Mouse (Mus musculus) skeletal muscle tissue, adult 2 months (tissue): ENCODE data around the gene Phf10.
"Not testable (repeated sequence)": the region's sequence is repeated elsewhere in the genome, so short reads cannot be mapped to it uniquely, and the experiment has no call there.

ENCODE experiments used
- DNase-seq: peaks from one replicate; pipeline ENCODE4 v3.0.0-alpha.2; 2012; ENCODE audit warnings: low read depth, low spot score

Gene Phf10

DNA sequence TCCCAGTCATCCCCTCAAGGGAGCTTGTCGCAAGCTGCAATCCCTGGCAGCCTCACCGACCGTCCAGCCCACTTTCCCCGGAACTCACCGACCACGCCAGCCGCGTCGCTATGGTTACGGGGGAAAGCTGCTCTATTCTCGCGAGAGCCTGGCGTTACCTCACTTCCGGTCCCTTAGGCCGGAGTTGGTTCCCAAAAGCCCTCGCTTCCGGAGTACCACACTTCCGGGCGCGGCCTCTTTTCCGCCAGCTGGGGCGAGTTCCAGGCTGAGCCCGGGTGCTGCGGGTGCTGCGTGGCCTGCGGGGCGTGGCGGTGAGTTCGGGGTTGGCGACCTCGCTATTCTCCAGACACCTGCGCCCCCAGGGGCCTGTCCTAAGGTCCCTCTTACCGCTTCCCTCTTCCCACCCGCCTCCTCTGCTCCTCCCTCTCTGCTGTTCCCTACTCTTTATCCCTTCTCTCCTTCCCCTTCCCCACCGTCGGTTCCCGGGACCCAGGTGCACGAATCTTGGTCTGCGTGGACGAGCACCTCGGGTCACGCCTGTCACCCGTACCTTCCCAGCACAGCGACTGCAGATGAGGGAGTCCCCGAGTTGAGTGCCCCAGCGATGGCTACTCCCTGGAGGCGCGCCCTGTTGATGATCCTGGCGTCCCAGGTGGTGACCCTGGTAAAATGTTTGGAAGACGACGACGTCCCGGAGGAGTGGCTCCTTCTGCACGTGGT, 17.9 kb downstream of the Phf10 start, which contains the start of the genes Wdr27 and 1600012H06Rik:
Gene Wdr27, minus strand, starts transcription at position 150 of the 720 bp plus-strand sequence.
Gene 1600012H06Rik, plus strand, starts transcription at position 176 of the 720 bp plus-strand sequence.
- peak; percentile 98 for DNase-seq

DNA sequence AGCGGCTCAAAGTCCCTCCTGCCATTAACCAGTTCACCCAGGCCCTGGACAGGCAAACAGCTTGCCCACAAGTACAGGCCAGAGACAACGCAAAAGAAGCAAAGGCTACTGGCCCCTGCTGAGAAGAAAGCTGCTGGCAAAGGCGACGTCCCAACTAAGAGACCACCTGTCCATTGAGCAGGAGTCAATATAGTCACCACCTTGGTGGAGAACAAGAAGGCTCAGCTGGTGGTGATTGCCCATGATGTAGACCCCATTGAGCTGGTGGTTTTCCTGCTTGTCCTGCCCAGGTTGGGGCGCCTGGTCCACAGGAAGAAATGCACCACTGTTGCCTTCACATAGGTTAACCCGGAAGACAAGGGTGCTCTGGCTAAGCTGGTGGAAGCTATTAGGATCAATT, 18.9 kb downstream of the Phf10 start:
- DNase-seq, result not testable (repeated sequence)

DNA sequence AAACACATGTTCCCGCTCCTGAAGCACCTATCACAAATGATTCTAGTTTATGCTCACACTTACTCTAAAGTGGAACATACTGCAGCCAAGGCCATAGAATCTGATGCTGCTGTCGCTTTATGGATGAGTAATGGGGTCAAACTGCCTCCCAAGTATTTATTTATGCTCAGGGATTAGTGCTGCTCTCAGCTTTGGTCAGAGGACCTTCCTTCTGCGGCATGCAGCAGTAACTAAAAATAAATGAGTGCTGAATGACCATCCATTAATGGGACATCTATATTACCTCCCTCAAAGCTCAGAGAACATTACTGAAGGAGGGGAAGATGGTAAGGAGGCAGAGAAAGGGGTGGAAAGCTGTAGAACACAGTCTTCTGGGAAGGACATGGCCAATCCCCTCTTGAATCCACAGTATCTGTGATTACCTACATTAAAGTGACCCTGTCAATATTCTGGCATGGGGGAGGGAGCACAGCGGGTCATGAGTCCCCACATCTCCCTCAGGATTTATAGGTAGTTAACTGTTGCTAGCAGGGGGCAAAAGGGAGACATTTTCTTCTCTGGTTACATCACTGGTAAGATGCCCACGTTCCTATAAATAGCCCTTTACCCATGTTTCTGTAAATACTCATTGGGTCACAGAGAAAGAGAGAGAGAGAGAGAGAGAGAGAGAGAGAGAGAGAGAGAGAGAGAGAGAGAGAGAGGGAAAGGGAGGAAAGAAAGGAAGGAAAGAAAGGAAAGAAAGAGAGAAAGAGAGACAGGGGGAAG, 25.1 kb downstream of the Phf10 start:
- DNase-seq, result peak; percentile 65

DNA sequence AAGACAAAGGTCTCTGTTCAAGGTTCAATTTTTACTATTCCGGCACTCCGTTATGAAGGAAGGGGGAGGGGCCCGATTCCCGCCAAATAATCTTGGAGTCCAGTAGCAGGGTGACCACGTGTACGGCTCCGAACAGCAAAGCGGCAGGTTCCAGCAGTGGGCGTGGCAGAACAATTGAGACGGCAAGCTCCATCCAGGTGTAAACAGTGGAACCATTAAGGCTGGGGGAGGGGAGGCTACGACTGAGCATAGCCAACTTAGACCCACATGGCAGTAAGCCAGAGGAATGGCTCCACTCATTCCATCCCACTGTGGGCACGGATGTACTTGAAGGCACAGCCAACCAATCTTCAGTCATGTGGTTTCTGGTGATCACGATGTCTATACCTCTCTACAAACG, 25.8 kb downstream of the Phf10 start:
- DNase-seq, result not testable (repeated sequence)

DNA sequence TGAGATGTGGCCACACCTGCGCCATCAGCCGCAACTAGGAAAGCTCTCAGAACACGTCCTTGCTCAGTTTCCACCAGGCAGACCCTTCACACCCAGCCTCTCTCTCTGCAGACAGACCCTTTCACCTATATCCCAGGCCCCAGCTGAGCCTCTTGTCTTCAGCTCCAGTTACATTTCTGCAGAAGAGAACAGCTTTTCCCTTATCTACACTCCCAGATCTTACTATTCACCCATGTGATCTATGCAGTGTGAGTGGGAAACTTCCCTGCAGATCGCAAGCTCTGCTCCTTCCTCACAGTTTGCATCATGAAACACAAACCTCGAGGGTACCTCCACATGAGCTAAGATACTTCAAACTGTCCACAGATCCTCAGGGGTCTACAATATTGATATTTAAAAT, 29.6 kb downstream of the Phf10 start:
- no peak for DNase-seq

DNA sequence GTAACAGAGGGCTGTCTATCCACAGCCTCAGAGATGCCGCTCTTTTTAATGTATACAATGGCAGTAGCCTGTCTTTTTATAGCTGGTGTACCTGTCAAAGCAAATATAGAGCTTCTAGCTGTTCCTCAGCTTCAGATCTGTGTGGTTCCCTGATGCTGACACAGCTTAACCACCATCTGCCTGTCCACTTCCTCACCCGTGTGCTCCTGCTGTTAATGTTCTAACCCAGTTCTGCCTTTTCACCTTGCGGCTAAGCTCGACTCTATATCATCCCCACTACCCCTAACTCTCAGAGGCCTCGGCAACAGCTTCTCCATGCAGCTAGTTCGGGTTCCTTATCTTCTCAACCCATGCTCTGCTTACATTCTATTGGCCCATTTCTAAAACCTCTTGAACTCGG, 30.4 kb downstream of the Phf10 start:
- no peak for DNase-seq

DNA sequence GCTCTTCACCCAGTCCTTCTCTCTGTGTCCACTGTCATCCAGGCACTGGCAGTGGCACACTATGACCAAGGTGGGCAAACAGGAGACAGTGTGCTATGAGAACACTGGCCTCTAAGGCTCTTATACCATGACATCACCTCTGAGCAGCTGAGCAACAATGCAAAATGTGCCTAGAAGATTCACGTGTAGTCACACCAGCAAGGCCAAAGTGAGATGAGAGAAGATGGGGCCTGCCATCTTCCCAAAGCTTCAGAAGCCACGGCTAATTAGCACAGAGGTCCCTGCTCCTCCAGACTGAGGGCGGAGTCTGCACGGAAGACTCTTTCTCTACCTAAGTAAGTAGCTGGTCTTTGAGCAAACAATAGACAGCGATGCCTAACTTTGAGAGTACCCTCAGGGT, 32.4 kb downstream of the Phf10 start:
- DNase-seq, result no peak

DNA sequence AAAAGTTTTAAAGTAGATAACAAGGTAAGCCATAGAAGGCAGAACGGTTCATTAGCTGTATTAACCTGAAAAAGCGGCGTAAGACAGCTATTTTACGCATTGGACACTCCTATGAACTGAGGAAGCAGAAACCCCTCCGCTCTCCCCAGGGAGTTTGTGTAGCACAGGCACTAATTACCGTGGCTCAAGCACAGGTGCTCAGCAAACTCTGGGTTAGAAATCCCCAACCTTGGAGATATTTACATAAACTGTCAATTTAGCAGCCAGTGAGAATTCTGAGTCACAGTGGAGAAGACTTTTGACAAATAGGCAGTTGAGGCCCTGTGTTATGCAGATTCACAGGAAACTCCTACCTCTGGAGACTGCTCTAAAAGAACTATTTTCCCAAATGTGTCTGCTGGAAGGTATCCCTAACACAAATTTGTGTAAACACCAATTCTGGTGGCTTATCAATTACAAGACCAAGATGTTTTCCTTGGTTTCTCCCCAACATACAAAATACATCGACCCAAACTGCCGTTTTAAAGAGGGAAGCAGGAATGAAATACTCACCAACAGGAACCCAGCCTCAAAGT, 33.3 kb downstream of the Phf10 start:
- no peak for DNase-seq

DNA sequence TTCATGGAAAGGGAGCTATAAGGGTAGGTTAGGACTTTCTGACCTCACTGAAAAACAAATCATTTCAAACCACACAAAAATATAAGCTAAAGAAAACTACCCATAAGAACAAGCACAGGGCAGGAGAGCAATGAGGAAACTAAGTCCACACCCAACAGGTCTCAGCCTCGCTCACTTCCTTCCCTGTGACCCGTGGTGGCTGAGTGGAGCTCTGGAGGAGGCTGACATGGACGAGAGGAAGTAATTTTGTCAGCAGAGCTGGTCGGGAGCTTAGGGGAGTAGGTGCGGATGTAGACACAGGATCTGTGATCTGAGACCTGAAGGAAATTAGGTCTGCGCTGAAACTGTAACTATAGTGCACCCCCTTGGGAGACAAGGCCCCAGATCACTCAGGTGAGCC, 39.5 kb downstream of the Phf10 start:
- no peak for DNase-seq

DNA sequence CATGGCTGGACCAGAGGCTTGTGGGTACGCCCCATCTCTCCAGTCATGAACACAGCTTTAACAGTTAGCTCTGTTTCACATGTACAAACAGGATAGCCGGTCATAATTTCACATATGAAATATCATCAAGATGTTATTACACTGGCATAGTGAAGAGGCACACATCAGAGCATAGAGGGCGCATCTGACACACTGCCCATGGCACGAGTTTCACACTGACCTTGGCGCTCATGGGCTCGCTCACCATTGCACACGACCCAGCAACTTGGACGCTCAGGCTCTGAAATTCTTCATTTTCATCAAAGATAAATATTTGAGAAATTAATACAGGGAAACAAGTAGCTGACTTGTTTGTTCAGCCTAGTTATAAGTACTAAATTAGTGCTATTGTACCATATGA, 43.2 kb downstream of the Phf10 start:
- no peak for DNase-seq

DNA sequence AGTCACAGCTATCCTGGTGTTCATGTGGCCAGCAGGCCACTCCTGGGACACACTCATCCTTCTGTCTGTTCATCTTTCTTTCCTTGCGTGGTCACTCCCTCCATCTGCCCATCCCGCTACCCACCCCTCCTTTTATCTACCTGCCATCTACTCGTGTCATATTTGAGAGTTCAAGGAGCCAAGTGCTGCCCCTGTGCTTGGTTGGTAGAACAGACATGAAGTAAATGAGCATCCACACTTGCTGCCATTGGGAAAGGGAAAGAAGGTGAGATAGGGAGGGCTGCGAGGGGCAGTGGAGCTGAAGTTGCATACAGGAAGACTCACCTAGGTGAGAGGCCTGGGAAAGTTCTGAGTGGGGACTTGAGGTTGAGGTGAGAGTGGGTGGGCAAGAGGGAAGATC, 46.7 kb downstream of the Phf10 start:
- DNase-seq, result no peak

DNA sequence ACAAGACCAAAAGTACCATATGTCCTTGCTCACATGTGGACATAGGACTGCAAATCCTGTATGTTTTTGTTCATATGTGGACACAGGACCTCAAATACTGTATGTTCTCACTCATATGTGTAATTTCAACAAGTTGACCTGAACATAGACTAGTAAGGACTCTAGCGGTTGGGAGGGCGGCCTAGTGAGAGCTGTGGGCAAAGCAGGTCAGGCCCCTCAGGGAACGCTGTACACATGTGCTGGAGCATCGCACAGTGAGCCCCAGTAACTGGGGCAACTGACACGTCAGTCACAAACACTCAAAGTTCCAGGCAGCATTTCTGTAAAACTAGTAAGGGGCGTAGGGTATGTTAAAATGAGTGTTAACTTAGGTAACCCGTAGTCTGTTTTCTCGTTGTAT, 48.1 kb downstream of the Phf10 start:
- DNase-seq, result no peak

DNA sequence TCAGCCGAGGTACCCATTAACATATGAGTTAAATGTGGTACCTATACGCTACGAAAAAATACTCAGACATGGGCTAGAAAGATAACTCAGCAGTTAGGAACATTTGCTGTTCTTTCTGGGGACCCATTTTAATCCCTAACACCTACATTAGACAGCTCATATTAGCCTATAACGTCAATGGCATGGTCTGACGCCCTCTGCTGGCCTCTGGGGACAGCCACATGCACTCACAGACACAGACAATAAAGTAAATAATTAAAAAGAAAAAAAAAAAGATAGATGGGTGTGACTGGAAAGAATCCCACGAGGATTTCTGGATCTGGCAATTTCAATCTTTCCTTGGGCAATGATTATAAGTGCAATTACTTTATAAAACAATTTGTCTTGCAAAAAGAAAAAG, 48.7 kb downstream of the Phf10 start:
- DNase-seq, result no peak

DNA sequence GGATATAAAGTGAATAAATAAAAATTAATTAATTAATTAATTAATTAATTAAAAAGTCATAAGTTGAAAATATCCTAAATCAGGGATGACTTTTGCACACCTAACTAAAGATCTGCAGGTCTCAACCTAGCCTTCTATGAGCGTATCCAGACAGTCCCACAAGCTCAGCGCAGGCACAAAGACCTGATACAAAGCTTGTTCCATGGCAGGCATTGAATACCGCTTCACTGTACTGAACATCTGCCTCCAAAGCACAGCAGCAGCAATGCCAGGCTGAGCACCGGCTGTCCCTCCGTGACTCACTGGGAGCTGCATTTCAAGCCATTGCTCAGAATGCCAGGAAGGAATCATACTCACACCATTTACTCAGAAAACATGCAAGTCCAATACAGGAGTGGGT, 50.3 kb downstream of the Phf10 start:
- DNase-seq, result no peak

DNA sequence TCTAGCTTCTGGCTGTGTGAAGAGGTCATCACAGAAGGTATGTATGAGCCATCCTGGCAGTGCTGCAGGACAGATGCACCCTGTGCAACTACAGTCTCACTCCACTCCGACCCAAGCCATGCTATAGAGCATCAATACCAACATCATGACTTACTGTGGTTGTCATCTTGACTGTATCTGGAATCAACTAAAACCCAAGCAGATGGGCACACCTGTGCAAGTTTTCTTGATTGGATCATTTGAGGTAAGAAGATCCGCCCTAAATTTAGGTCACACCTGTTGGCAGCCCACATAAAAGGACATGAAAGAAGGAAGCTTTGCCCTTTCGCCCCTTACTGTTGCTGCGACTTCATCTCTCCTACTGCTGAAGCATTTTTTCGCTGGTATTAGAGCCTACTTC, 51.7 kb downstream of the Phf10 start:
- DNase-seq, result no peak

DNA sequence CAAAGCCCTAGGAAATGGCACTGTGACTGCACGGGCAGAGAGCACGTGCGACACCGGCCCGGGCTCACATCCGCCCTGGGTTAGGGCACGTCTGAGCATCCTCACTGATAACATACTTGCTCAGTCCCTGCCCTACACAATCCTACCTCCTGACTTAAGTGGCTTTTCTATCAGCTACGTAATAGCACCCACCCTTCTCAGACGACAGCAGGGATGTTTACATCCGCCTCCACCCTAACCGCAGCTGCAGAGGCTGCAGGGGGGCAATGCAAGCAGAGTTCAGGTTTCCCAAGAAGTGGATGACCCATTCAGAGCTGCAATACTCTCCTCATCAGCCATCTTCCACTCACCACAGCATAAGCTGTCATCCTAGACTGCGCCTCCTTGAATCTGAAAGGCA, 53.9 kb downstream of the Phf10 start:
- DNase-seq, result no peak

DNA sequence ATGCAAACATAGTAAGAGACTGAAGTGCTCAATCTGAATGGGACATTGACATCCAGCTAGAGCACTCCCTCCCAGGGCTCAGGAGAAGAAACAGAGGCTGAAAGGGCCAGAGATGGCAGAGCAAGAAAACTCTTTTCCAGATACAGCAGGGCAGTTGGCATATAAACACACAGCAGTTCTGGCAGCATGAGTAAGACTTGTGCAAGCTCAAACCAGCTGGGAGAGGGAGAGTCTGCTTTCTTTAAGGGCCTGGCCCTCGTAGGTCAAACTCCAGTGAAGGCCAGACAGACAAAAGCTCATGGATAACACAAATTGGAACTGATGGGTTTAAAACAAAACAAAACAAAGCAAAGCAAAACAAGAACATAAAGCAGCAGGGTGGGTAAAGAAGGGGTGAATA, 54.5 kb downstream of the Phf10 start:
- DNase-seq, result no peak

DNA sequence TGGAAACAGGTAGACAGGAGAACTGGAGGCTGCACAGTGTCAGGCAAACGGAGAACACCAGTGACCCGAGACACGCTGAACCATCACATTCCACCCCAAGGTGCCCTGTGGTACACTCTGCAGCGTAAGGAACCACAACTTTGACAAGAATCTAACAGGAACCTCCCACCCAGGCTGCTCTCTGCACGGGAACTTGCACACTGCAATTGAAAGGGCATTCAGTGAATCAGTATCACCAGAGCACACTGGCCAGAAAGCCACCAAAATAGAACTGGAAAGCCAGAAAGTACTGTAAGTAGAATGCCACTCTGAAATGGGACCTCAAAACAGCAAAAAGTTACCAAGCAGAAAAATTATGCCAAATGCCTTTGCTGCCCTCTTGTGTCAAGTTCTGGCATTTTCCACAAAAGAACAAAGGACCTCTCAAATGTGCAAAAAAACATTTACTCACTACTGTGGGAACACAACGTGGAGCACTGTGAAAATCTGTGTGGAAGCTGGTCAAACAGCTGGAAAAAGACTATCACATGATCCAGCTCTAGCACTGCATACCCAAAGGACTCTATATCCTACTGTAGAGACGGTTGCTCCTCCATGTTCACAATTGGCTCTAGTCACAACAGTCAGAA, 56.3 kb downstream of the Phf10 start:
- DNase-seq, result peak; percentile 44

DNA sequence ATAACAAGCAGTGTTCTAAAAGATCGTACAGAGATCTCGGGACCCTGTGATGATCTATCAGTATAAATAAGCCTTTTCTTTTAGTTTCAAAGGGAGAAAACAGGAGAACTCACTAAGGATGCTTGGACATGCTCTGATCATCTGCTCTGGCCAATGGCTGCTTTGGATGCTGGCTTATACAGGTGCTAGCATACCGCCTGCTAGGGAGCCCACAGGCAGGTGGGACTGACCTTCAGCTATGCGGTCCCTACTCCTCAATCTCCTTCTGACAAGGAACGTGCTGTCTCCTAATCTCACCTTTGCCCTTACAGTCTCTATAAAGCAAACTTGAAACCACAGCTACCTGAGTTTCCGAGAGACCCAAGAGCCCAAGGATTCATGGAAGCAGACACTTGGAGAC, 56.9 kb downstream of the Phf10 start:
- no peak for DNase-seq

DNA sequence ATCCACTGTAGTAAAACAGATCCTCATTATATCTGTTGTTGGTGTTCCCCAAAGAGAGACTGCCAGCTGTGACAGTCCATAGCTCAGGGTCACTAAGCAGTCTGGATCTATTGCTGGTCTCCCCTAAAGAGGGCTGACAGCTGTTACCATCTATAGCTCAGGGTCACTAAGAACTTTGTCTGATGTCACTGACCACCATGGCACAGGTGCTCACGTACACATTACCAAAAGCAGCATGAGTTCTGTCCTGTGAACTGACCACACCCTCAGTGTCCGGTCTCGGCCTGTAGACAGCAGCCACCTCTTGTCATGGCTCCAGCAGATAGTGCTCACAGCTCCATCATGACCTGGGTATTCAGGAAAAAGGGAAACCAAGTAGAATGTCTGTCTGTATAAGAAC, 57.9 kb downstream of the Phf10 start:
- DNase-seq, result no peak

DNA sequence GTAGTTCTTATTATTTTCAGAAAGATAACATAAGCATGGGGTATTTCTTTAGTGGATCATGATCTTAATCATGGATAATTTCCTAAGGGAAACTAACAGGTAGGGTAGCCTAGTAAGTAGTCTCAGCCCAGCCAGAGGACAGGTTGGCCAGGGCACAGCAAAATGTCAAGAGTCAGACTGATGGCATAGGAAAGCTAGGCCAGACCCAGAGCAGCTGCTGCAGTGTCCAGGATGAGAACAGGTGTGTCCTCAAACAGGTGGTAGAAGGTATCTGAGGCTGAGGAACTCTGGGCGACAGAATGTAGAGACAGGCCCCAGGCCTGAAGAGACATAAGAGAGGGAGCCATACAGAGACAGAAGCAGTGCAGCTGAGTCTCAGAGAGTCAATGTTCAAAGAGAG, 62.1 kb downstream of the Phf10 start:
- no peak for DNase-seq

DNA sequence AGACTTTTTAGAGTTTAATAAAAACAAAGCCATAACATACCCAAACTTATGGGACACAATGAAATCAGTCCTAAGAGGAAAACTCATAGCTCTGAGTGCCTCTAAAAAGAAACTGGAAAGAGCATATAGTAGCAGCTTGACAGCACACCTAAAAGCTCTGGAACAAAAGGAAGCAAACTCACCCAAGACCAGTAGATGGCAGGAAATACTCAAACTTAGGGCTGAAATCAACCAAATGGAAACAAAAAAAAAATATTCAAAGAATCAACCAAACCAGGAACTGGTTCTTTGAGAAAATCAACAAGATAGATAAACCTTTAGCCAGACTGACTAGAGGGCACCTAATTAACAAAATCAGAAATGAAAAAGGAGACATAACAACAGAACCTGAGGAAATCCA, 66.0 kb downstream of the Phf10 start:
- not testable (repeated sequence) for DNase-seq
